Mouse (Mus musculus): Measurements from ENCODE around the gene Ctsf.

GRCm38 (mm10) chr19:4859081-4859480, 4.2 kb downstream of the Ctsf start:
- TF ChIP-seq POLR2A (IDR thresholded peaks at IDR 0.05; ENCODE audit: borderline replicate concordance, extremely low read depth, insufficient read depth, insufficient read length, poor library complexity, severe bottlenecking) (no peak), CTCF (IDR thresholded peaks at IDR 0.05; ENCODE audit: borderline replicate concordance, extremely low read depth, insufficient read depth, insufficient read length) (no peak)

Measured in brain, embryonic 14.5 days (tissue).